Mouse (Mus musculus): ENCODE results near the gene Smc3. TPM values are rescaled to one million over a fixed set of nuclear protein-coding genes. Genes with fewer than 3 reads are reported as not detected.

The Smc3 gene
- total and polyA plus RNA-seq, 2 experiments from 2014 or later: 15.3 to 44.1 TPM

DNA sequence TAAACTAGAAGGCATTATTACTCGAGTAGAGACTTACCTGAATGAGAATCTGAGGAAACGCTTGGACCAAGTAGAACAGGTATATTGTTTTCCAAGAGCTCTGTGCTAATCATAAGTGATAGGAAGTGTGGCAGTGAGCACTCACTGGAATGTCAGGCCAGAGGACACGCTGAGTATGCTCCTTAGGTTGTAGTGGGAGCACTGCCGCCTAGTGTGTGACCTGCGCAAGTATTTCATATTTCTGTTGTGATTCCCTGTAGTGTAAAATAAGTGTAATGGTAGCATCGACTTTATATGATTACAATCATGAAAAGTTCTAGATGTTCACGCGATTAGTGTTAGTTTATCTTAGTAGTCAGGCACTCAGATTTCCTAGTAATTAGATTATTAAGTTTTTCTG, 38.5 kb downstream of the Smc3 start:
- TF ChIP-seq CTCF (IDR thresholded peaks at IDR 0.05; ENCODE audit: low read depth): no peak
- Histone ChIP-seq H3K36me3 (ENCODE audit: insufficient read depth, low read length) (peaks cover 43% of the 10 kb centered on the region), H3K4me3 (ENCODE audit: low read length) (no peak overlapping the region), H3K9ac (replicated peaks; ENCODE audit: low read length) (no peak overlapping the region), H3K4me2 (ENCODE audit: low read depth, low read length) (no peak overlapping the region), H3K27me3 (ENCODE audit: insufficient read depth, low read length) (no peaks in the 10 kb centered on the region), H3K9me3 (ENCODE audit: low read length) (no peaks in the 10 kb centered on the region), H3K4me1 (ENCODE audit: insufficient read depth, low read length) (no peaks in the 10 kb centered on the region), H3K27ac (no peak overlapping the region)
- DNase-seq (ENCODE audit: low spot score) (no peak), ATAC-seq (no peak)
- WGBS: 90% methylated on average over 8 of the region's 8 CpGs

GRCm38 (mm10) chr19:53644020-53644595, 43.9 kb downstream of the Smc3 start:
- 0 out of 2 replicates have a peak, but pooled peaks have one; percentile 13 for TF ChIP-seq CTCF (IDR thresholded peaks at IDR 0.05; ENCODE audit: low read depth)
- Histone ChIP-seq H3K4me3 (ENCODE audit: low read length) (no peak overlapping the region), H3K9me3 (ENCODE audit: low read length) (no peaks in the 10 kb centered on the region), H3K27ac (no peak overlapping the region), H3K4me2 (ENCODE audit: low read depth, low read length) (no peak overlapping the region), H3K36me3 (ENCODE audit: insufficient read depth, low read length) (peaks cover 46% of the 10 kb centered on the region), H3K9ac (replicated peaks; ENCODE audit: low read length) (no peak overlapping the region), H3K4me1 (ENCODE audit: insufficient read depth, low read length) (no peaks in the 10 kb centered on the region), H3K27me3 (ENCODE audit: insufficient read depth, low read length) (no peaks in the 10 kb centered on the region)
- no peak for ATAC-seq
- WGBS: 93% methylated on average over 9 of the region's 9 CpGs
- peak; percentile 15 for DNase-seq (ENCODE audit: low spot score)

GRCm38 (mm10) chr19:53647301-53647700, 47.1 kb downstream of the Smc3 start:
- WGBS: 86% methylated on average over 9 of the region's 9 CpGs
- H3K4me1 ChIP-seq (ENCODE audit: insufficient read depth, low read length): no peaks in the 10 kb centered on the region
- H3K36me3 ChIP-seq (ENCODE audit: insufficient read depth, low read length): peaks cover 20% of the 10 kb centered on the region
- no peak overlapping the region for H3K9ac ChIP-seq (replicated peaks; ENCODE audit: low read length)
- H3K4me3 ChIP-seq (ENCODE audit: low read length): no peak overlapping the region
- no peaks in the 10 kb centered on the region for H3K9me3 ChIP-seq (ENCODE audit: low read length)
- DNase-seq (ENCODE audit: low spot score) (no peak), ATAC-seq (no peak)
- no peak for TF ChIP-seq CTCF (IDR thresholded peaks at IDR 0.05; ENCODE audit: low read depth)
- no peaks in the 10 kb centered on the region for H3K27me3 ChIP-seq (ENCODE audit: insufficient read depth, low read length)
- H3K27ac ChIP-seq: no peak overlapping the region
- H3K4me2 ChIP-seq (ENCODE audit: low read depth, low read length): no peak overlapping the region

- Histone ChIP-seq H3K9ac (replicated peaks; ENCODE audit: low read length) (no peak overlapping the region), H3K27me3 (ENCODE audit: insufficient read depth, low read length) (no peaks in the 10 kb centered on the region), H3K9me3 (ENCODE audit: low read length) (no peaks in the 10 kb centered on the region), H3K4me2 (ENCODE audit: low read depth, low read length) (no peak overlapping the region), H3K36me3 (ENCODE audit: insufficient read depth, low read length) (peaks cover 20% of the 10 kb centered on the region), H3K4me3 (ENCODE audit: low read length) (no peak overlapping the region), H3K4me1 (ENCODE audit: insufficient read depth, low read length) (no peaks in the 10 kb centered on the region), H3K27ac (no peak overlapping the region)
- 35% methylated on average over 5 of the region's 5 CpGs for WGBS
- ATAC-seq (no peak; the same call in 1 of the 2 replicates), DNase-seq (ENCODE audit: low spot score) (no peak)
- TF ChIP-seq CTCF (IDR thresholded peaks at IDR 0.05; ENCODE audit: low read depth): 0 out of 2 replicates have a peak, but pooled peaks have one; percentile 8
Observed at GRCm38 (mm10) chr19:53648056-53648455, 47.9 kb downstream of the Smc3 start.

DNA sequence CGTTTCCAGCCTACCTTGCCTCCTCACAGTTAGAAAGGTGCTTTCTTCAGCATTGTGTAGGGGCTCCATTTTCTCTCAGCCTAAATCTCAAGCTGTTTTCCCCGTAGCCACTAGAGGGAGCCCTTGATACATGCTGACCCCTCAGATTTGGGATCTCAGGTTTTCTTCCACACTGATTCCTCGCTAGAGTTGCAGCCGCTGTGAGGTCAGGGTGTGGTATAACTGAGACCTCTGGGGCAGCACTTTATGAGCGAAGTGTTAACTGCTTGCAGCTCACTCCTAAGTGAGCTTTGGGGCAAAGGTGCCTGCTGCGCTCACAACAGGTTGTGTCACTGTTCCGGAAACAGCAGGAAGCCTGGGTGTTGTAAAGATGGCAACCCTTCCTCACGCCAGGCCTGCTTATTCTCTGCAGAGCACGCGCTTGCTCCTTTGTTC, 48.6 kb downstream of the Smc3 start:
- Histone ChIP-seq H3K9ac (replicated peaks; ENCODE audit: low read length) (no peak overlapping the region), H3K4me1 (ENCODE audit: insufficient read depth, low read length) (no peaks in the 10 kb centered on the region), H3K36me3 (ENCODE audit: insufficient read depth, low read length) (peaks cover 20% of the 10 kb centered on the region), H3K27ac (peak overlapping the region; percentile 45; the same call in 1 of the 2 replicates), H3K27me3 (ENCODE audit: insufficient read depth, low read length) (no peaks in the 10 kb centered on the region), H3K4me3 (ENCODE audit: low read length) (no peak overlapping the region), H3K4me2 (ENCODE audit: low read depth, low read length) (peak overlapping the region; percentile 30; the same call in 1 of the 2 replicates), H3K9me3 (ENCODE audit: low read length) (no peaks in the 10 kb centered on the region)
- peak; percentile 97 for TF ChIP-seq CTCF (IDR thresholded peaks at IDR 0.05; ENCODE audit: low read depth)
- ATAC-seq (peak; percentile 79), DNase-seq (ENCODE audit: low spot score) (peak; percentile 87)
- WGBS: 41% methylated on average over 10 of the region's 10 CpGs

DNA sequence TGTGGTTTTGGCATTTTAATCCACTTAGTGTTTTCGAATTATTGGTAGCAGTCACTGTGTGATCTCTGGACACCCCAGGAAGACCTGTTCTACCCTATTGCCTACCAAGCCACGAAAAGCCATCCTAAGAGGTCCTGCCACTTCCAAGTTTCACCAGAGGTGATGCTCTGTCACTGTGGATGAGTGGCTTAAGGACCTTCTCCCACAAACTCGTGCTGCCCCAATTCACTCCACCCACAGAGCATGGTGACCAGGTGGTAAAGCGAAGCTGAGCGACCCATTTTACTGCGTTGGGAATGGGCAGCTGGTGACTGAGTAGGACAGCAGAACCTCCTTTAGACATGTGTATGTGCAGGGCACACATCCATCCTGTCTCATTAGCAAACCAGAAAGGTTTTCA, 49.2 kb downstream of the Smc3 start:
- Histone ChIP-seq H3K9me3 (ENCODE audit: low read length) (no peaks in the 10 kb centered on the region), H3K9ac (replicated peaks; ENCODE audit: low read length) (no peak overlapping the region), H3K4me1 (ENCODE audit: insufficient read depth, low read length) (peaks cover 3% of the 10 kb centered on the region; the same call in 1 of the 2 replicates), H3K36me3 (ENCODE audit: insufficient read depth, low read length) (peaks cover 18% of the 10 kb centered on the region), H3K4me2 (ENCODE audit: low read depth, low read length) (no peak overlapping the region), H3K27me3 (ENCODE audit: insufficient read depth, low read length) (no peaks in the 10 kb centered on the region), H3K4me3 (ENCODE audit: low read length) (no peak overlapping the region), H3K27ac (no peak overlapping the region)
- peak; percentile 56 for ATAC-seq
- TF ChIP-seq CTCF (IDR thresholded peaks at IDR 0.05; ENCODE audit: low read depth): peak; percentile 77
- WGBS: 74% methylated on average over 6 of the region's 6 CpGs
- peak; percentile 57 for DNase-seq (ENCODE audit: low spot score)

- DNase-seq (ENCODE audit: low spot score): peak; percentile 17
- H3K4me2 ChIP-seq (ENCODE audit: low read depth, low read length): no peak overlapping the region
- no peak overlapping the region for H3K27ac ChIP-seq
- WGBS: 45% methylated on average over 5 of the region's 5 CpGs
- H3K9ac ChIP-seq (replicated peaks; ENCODE audit: low read length): no peak overlapping the region
- no peak overlapping the region for H3K4me3 ChIP-seq (ENCODE audit: low read length)
- no peak for ATAC-seq
- H3K36me3 ChIP-seq (ENCODE audit: insufficient read depth, low read length): peaks cover 17% of the 10 kb centered on the region
- peaks cover 5% of the 10 kb centered on the region; the same call in 1 of the 2 replicates for H3K4me1 ChIP-seq (ENCODE audit: insufficient read depth, low read length)
- no peak for TF ChIP-seq CTCF (IDR thresholded peaks at IDR 0.05; ENCODE audit: low read depth)
- no peaks in the 10 kb centered on the region for H3K27me3 ChIP-seq (ENCODE audit: insufficient read depth, low read length)
- no peaks in the 10 kb centered on the region for H3K9me3 ChIP-seq (ENCODE audit: low read length)
Observed at GRCm38 (mm10) chr19:53649802-53650201, 49.6 kb downstream of the Smc3 start.

Data from hindbrain, postnatal 0 days (tissue).